Mouse (Mus musculus) hindbrain, embryonic 15.5 days (tissue): ENCODE measurements around the gene Defa26. TPM values are rescaled to one million over a fixed set of nuclear protein-coding genes. Genes with fewer than 3 reads are reported as not detected.
"Not testable (repeated sequence)": the region's sequence is repeated elsewhere in the genome, so short reads cannot be mapped to it uniquely, and the experiment has no call there.

Source experiments
- ATAC-seq: fragments of 200-750 bp; cut with Nextera tagmentation; 2 replicates; pipeline ENCODE4 v1.8.0; 2017; ENCODE audit warnings: low read depth, moderate number of reproducible peaks, moderate TSS enrichment; ENCODE audit not compliant: low FRiP score
- H3K27ac ChIP-seq: fragments of 300-500 bp; sonication (generic); replicated peaks from 2 replicates; pipeline ENCODE4 v1.5.1; 2015; ENCODE audit warnings: mild to moderate bottlenecking, inconsistent platforms
- H3K27me3 ChIP-seq: fragments of 300-500 bp; sonication (generic); 2 replicates; pipeline ENCODE4 v1.6.1; 2015; ENCODE audit warnings: control low read depth, inconsistent platforms
- H3K36me3 ChIP-seq: fragments of 300-500 bp; sonication (generic); 2 replicates; pipeline ENCODE4 v1.6.1; 2015; ENCODE audit warnings: control low read depth, inconsistent platforms
- H3K4me1 ChIP-seq: fragments of 300-500 bp; sonication (generic); replicated peaks from 2 replicates; pipeline ENCODE4 v1.6.1; 2015; ENCODE audit warnings: control low read depth, inconsistent platforms
- H3K4me2 ChIP-seq: fragments of 300-500 bp; sonication (generic); 2 replicates; pipeline ENCODE4 v1.6.1; 2015; ENCODE audit warnings: moderate library complexity, mild to moderate bottlenecking, inconsistent platforms
- H3K4me3 ChIP-seq: fragments of 300-500 bp; sonication (generic); 2 replicates; pipeline ENCODE4 v1.5.1; 2015; ENCODE audit warnings: mild to moderate bottlenecking, inconsistent platforms
- H3K9ac ChIP-seq: fragments of 300-500 bp; sonication (generic); 2 replicates; pipeline ENCODE4 v1.6.1; 2015; ENCODE audit warnings: inconsistent platforms
- H3K9me3 ChIP-seq: fragments of 300-500 bp; sonication (generic); 2 replicates; pipeline ENCODE4 v1.6.1; 2016; ENCODE audit warnings: control low read depth, inconsistent platforms
- WGBS: fragments of 180-500 bp; shearing (Covaris S2); methylation state at CpG from one replicate; pipeline ENCODE4 v1.1.7; 2015; 5-methylcytosine and 5-hydroxymethylcytosine counted together
- polyA plus RNA-seq: library from polyadenylated mRNA; unstranded; fragments of >200 nt; fragmentation: Nextera tagmentation; extraction: Ambion mirVana; gene quantifications from 2 replicates; pipeline ENCODE4 v1.2.1, GENCODE M21; 2015

Defa26 gene
- polyA plus RNA-seq: not detected in 2 replicates

DNA sequence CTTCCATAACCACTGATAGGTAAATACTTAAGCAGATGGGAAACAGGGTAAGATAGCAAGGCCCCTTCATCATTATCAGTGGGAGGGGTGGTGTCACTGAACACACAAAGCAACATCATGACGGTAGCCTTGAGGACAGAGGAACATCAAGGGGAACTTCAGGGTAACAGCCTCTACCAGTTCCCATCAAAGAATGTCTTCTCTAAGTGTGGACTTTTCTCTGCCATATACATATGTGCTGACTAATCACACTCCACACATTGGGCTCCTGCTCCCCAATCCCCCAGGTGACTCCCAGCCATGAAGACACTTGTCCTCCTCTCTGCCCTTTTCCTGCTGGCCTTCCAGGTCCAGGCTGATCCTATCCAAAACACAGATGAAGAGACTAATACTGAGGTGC is at the start of gene Defa26:
Gene Defa26 (plus strand): TSS at position 301 of the 400 bp plus-strand sequence.
- 75% methylated on average over 1 of the region's 1 CpGs for WGBS
- H3K9ac ChIP-seq, H3K27me3 ChIP-seq, H3K4me3 ChIP-seq, H3K4me1 ChIP-seq, H3K27ac ChIP-seq, H3K9me3 ChIP-seq, ATAC-seq, H3K4me2 ChIP-seq, H3K36me3 ChIP-seq: not testable (repeated sequence)

DNA sequence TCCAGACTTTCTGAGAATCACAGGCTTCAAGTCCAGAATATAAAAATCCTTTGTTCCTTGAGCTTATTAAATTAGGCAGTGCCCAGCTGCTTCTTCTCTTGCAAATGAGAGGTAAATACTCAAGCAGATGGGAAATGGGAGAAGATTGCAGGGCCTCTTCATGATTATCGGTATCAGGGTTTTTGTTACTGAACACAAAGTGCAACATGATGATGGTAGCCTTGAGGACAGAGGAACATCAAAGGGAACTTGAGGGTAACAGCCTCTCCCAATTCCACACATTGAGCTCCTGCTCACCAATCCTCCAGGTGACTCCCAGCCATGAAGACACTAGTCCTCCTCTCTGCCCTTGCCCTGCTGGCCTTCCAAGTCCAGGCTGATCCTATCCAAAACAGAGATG is 35.3 kb upstream of the Defa26 start, which contains the start of gene Defa28:
Gene Defa28 (plus strand): TSS at position 301 of the 400 bp plus-strand sequence.
- not testable (repeated sequence) for H3K9me3 ChIP-seq, H3K4me2 ChIP-seq, ATAC-seq, H3K4me1 ChIP-seq, H3K27me3 ChIP-seq, H3K4me3 ChIP-seq, H3K9ac ChIP-seq, H3K36me3 ChIP-seq, H3K27ac ChIP-seq
- WGBS: no CpG with 5 or more reads among the region's 1 CpGs

DNA sequence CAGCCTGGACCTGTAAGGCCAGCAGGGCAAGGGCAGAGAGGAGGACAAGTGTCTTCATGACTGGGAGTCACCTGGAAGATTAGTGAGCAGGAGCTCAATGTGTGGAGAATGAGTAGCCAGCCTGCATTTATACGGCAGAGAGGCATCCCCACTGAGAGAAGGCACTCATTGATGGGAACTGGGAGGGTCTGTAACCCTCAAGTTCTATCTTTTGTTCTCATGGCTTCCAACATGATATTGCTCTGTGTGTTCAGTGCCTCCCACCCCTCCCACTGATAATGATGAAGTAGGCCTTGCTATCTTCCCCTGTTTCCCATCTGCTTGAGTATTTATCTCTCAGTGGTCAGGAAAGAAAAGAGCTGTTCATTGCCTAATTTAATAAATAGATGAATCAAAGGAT is 23.6 kb upstream of the Defa26 start, which contains the start of gene Gm7861:
Gene Gm7861 (minus strand): TSS at position 101 of the 400 bp plus-strand sequence.
- not testable (repeated sequence) for H3K36me3 ChIP-seq, H3K27me3 ChIP-seq, H3K9ac ChIP-seq, H3K9me3 ChIP-seq, H3K4me1 ChIP-seq, H3K27ac ChIP-seq, ATAC-seq, H3K4me2 ChIP-seq, H3K4me3 ChIP-seq
- no CpG with 5 or more reads among the region's 1 CpGs for WGBS

DNA sequence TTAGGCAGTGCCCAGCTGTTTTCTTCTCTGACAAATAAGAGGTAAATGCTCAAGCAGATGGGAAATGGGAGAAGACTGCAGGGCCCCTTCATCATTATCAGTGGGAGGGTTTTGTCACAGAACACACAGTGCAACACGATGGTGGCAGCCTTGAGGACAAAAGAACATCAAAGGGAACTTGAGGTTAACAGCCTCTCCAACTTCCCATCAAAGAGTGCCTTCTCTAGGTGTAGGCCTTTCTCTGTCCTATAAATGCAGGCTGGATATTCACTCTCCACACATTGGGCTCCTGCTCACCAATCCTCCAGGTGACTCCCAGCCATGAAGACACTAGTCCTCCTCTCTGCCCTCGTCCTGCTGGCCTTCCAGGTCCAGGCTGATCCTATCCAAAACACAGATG is 37.5 kb downstream of the Defa26 start, which contains the start of gene Defa17:
Gene Defa17 (plus strand): TSS at position 301 of the 400 bp plus-strand sequence.
- H3K36me3 ChIP-seq, H3K4me3 ChIP-seq, H3K27me3 ChIP-seq, H3K4me1 ChIP-seq, H3K9me3 ChIP-seq, H3K4me2 ChIP-seq, H3K9ac ChIP-seq, ATAC-seq, H3K27ac ChIP-seq: not testable (repeated sequence)
- no CpG with 5 or more reads among the region's 2 CpGs for WGBS

DNA sequence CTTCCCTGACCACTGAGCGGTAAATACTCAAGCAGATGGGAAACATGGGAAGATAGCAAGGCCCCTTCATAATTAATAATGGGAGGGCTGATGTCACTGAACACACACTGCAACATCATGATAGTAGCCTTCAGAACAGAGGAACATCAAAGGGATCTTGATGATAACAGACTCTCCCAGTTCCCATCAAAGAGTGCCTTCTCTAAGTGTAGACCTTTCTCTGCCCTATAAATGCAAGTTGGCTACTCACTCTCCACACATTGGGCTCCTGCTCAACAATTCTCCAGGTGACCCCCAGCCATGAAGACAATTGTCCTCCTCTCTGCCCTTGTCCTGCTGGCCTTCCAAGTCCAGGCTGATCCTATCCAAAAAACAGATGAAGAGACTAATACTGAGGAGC is 47.5 kb downstream of the Defa26 start, which contains the start of gene Defa34:
Gene Defa34 (plus strand): TSS at position 301 of the 400 bp plus-strand sequence.
- H3K4me3 ChIP-seq, H3K27ac ChIP-seq, H3K4me1 ChIP-seq, H3K27me3 ChIP-seq, H3K4me2 ChIP-seq, H3K9me3 ChIP-seq, H3K9ac ChIP-seq, ATAC-seq, H3K36me3 ChIP-seq: not testable (repeated sequence)
- no CpG with 5 or more reads among the region's 1 CpGs for WGBS

Other genes with a start within 250 kb of the Defa26 start
- not detected in 2 replicates for gene Defa2, start 239.7 kb upstream of the Defa26 start, polyA plus RNA-seq
- not detected in 2 replicates for gene Defa33, start 226.4 kb upstream of the Defa26 start, polyA plus RNA-seq
- gene Defa36, start 190.8 kb upstream of the Defa26 start, polyA plus RNA-seq: not detected in 2 replicates
- gene Gm7849, start 161.6 kb upstream of the Defa26 start, polyA plus RNA-seq: not detected in 2 replicates
- gene Defa20, start 108.9 kb upstream of the Defa26 start, polyA plus RNA-seq: not detected in 2 replicates
- gene Defa32, start 89.2 kb upstream of the Defa26 start, polyA plus RNA-seq: not detected in 2 replicates
- gene Defa37, start 52.8 kb upstream of the Defa26 start, polyA plus RNA-seq: not detected in 2 replicates
- gene Defa28, start 35.2 kb upstream of the Defa26 start, polyA plus RNA-seq: not detected in 2 replicates
- gene Gm7861, start 23.7 kb upstream of the Defa26 start, polyA plus RNA-seq: not detected in 2 replicates
- gene Defa17, start 37.6 kb downstream of the Defa26 start, polyA plus RNA-seq: not detected in 2 replicates
- not detected in 2 replicates for gene Defa34, start 47.6 kb downstream of the Defa26 start, polyA plus RNA-seq
- gene AY761184, start 85.5 kb downstream of the Defa26 start, polyA plus RNA-seq: not detected in 2 replicates
- gene Defa24, start 116.3 kb downstream of the Defa26 start, polyA plus RNA-seq: not detected in 2 replicates
- not detected in 2 replicates for gene Defb50, start 205.4 kb downstream of the Defa26 start, polyA plus RNA-seq
- gene Defb2, start 221.7 kb downstream of the Defa26 start, polyA plus RNA-seq: not detected in 2 replicates
- gene Defb10, start 240.7 kb downstream of the Defa26 start, polyA plus RNA-seq: 1.4 and 1.5 TPM in 2 replicates